Mouse (Mus musculus) left cerebral cortex, postnatal 36 days (tissue): Measurements from ENCODE around the gene Isyna1. TPM values are rescaled to one million over a fixed set of nuclear protein-coding genes. Genes with fewer than 3 reads are reported as not detected.

Source experiments
- DNase-seq, 2 experiments: peaks; one replicate each; pipeline ENCODE4 v3.0.0; 2021 to 2022; ENCODE audit warnings: low spot score in 2 of 2, mixed read lengths in 1 of 2
- intact Hi-C: fragments of 180-260 bp; cut with DNase I; formaldehyde crosslinking; loops from one replicate; pipeline ENCODE4 v1.15.1; 2025
- total RNA-seq, 2 experiments: library from RNA; stranded (reverse); gene quantifications; 2 replicates each; pipeline ENCODE4 v1.2.3; 2021

Gene Isyna1
- total RNA-seq, 2 experiments from 2014 or later = 47.5 to 53.0 TPM

DNA sequence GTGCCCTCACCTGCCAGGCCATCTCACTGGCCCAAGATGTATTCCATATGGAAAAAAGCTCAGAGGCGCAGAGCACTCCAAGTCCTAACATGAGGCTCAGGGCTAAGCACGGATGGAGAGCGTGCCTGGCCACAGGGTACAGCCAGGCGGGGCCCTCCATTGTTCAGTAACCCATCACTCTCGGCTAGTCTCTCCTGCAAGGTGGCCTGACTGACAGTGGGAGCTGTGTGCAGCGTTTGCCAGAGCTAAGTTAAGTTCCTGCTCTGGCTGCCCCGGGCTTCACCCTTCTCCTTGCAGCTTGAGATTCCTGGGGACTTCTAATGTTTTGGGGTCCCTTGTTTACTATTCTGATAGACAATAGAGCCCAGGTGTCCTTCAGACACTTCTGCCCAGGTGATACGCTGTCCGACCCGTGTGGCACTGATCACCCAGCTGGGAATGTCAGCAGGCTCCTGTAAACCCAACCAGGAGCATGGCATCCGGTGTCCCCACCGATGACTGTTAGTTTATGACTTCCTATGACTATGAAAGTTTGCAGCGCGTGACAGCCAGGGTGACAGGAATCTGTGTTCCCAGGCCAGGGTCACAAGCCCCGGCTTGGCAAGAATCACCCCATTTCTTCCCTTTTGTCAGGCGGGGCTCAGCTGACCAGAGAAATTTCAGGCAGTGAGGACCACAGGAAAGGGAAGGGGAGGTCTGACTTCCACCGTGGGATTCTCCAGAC lies 51.5 kb downstream of the Isyna1 start:
- no peak for DNase-seq
- intact Hi-C loops = no loop called here

DNA sequence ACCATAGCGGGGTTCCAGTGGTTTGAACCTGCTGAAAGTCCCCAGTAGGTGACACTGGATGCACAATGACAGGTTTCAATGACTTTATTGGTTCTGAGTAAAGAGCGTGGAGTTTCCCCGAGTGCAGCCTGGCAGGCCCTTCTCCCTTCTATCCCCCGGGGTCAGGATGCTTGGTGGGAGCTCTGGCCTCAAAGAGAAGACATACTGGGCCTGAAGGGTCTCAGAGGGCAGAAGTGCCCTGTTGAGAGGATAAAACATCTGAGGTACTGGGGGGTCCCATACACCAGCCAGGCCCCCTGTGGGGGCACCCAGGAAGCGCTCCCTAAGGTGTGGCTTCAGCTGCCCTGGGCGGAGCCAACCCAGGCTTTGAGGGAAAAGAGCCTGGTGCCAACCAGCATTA lies 52.2 kb downstream of the Isyna1 start:
- DNase-seq = no peak
- intact Hi-C loops = no loop called here

DNA sequence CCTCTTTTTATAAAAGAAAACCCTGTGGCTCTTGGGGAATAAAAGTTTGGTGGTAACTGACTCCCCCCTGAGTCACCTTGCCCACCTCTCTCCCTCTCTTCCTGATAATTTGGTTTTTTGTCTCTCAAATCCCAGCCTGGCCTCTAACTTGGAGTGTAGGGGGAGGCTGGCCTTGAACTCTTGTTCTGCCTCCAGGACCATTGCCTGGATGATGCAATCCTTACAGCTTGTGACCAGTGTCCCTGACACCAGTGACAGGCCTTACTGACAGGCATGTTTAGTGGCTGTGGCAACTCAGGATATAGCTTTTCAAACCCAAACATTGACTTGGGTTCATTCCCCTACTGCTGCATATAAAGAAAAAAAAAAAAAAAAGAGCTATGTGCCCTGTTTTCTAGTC lies 52.6 kb downstream of the Isyna1 start:
- intact Hi-C loops = no loop called here
- DNase-seq = no peak

Other genes starting within 250 kb of the Isyna1 start
- 10 to 100 TPM; 59.2 to 66.3 TPM for gene Upf1, start 241.1 kb upstream of the Isyna1 start, total RNA-seq
- under 1 TPM; 0.25 to 0.88 TPM for gene Comp, start 220.8 kb upstream of the Isyna1 start, total RNA-seq
- gene Crtc1, start 154.8 kb upstream of the Isyna1 start, total RNA-seq = 100 to 1,000 TPM; 116 to 140 TPM
- gene Klhl26, start 117.4 kb upstream of the Isyna1 start, total RNA-seq = 10 to 100 TPM; 43.6 to 44.6 TPM
- 100 to 1,000 TPM; 279 to 317 TPM for gene Tmem59l, start 107.0 kb upstream of the Isyna1 start, total RNA-seq
- gene Crlf1, start 101.2 kb upstream of the Isyna1 start, total RNA-seq = 1 to 10 TPM; 4.1 to 4.6 TPM
- 100 to 1,000 TPM; 106 to 108 TPM for gene Rex1bd, start 87.6 kb upstream of the Isyna1 start, total RNA-seq
- 100 to 1,000 TPM; 828 to 997 TPM for gene Uba52, start 83.6 kb upstream of the Isyna1 start, total RNA-seq
- gene Fkbp8, start 66.6 kb upstream of the Isyna1 start, total RNA-seq = 100 to 1,000 TPM; 403 to 432 TPM
- gene Kxd1, start 66.4 kb upstream of the Isyna1 start, total RNA-seq = 10 to 100 TPM; 45.0 to 49.7 TPM
- gene Ell, start 54.9 kb upstream of the Isyna1 start, total RNA-seq = 10 to 100 TPM; 19.1 to 20.7 TPM
- gene Ssbp4, start 14.5 kb downstream of the Isyna1 start, total RNA-seq = 100 to 1,000 TPM; 257 to 265 TPM
- 1 to 10 TPM in 1 of 2 experiments, under 1 TPM in 1; 0.44 to 1.2 TPM for gene Lrrc25, start 21.8 kb downstream of the Isyna1 start, total RNA-seq
- not detected for gene Gdf15, start 38.1 kb downstream of the Isyna1 start, total RNA-seq
- gene Pgpep1, start 66.0 kb downstream of the Isyna1 start, total RNA-seq = 10 to 100 TPM; 11.6 to 17.2 TPM
- gene Lsm4, start 78.9 kb downstream of the Isyna1 start, total RNA-seq = 10 to 100 TPM; 59.1 to 69.8 TPM
- gene Jund, start 104.6 kb downstream of the Isyna1 start, total RNA-seq = 100 to 1,000 TPM; 219 to 272 TPM
- under 1 TPM; 0.10 to 0.34 TPM for gene Iqcn, start 109.1 kb downstream of the Isyna1 start, total RNA-seq
- not detected for gene Gm3336, start 124.2 kb downstream of the Isyna1 start, total RNA-seq
- gene Pde4c, start 129.3 kb downstream of the Isyna1 start, total RNA-seq = 1 to 10 TPM in 1 of 2 experiments, under 1 TPM in 1; 0.89 to 2.0 TPM
- 100 to 1,000 TPM; 824 to 964 TPM for gene Rab3a, start 160.3 kb downstream of the Isyna1 start, total RNA-seq
- 10 to 100 TPM; 33.9 to 41.5 TPM for gene Mpv17l2, start 166.6 kb downstream of the Isyna1 start, total RNA-seq
- 100 to 1,000 TPM; 152 to 164 TPM for gene Pik3r2, start 182.3 kb downstream of the Isyna1 start, total RNA-seq
- 100 to 1,000 TPM; 312 to 338 TPM for gene Mast3, start 210.7 kb downstream of the Isyna1 start, total RNA-seq
- 1 to 10 TPM in 1 of 2 experiments, under 1 TPM in 1; 0.86 to 1.1 TPM for gene Il12rb1, start 214.1 kb downstream of the Isyna1 start, total RNA-seq
- gene Arrdc2, start 245.3 kb downstream of the Isyna1 start, total RNA-seq = 10 to 100 TPM; 16.9 to 20.2 TPM